Mouse (Mus musculus): ENCODE measurements around the gene Uck2. TPM values are rescaled to one million over a fixed set of nuclear protein-coding genes. Genes with fewer than 3 reads are reported as not detected.

Uck2 gene
- 66.6 and 71.2 TPM in 2 replicates for polyA plus RNA-seq (2014; fragmentation: Nextera tagmentation; extraction: Ambion mirVana)

- Histone ChIP-seq H3K27me3 (ENCODE audit: control insufficient read depth, insufficient read depth, low read length) (no peaks in the 10 kb centered on the region), H3K9me3 (replicated peaks; ENCODE audit: control insufficient read depth, low read length) (no peaks in the 10 kb centered on the region), H3K9ac (ENCODE audit: low read depth, low read length) (peak within 1 kb of the TSS; percentile 89), H3K36me3 (ENCODE audit: control insufficient read depth, insufficient read depth, low read length) (no peaks in the 10 kb centered on the region), H3K4me3 (ENCODE audit: low read depth, low read length) (peak within 1 kb of the TSS; percentile 77), H3K27ac (ENCODE audit: low read depth, low read length) (peak within 1 kb of the TSS; percentile 91), H3K4me2 (peak within 1 kb of the TSS; percentile 78), H3K4me1 (ENCODE audit: control insufficient read depth, insufficient read depth, low read length) (peaks cover 20% of the 10 kb centered on the region)
- WGBS (ENCODE audit: insufficient replicate concordance) = 0% methylated on average over 2 of the region's 2 CpGs
- no peak for ATAC-seq (replicated peaks; ENCODE audit: insufficient number of reproducible peaks, low FRiP score, low TSS enrichment)
Observed at GRCm38 (mm10) chr1:167285320-167285355, at the start of gene Uck2. Gene Uck2 (minus strand): TSS chr1:167285320.

- WGBS (ENCODE audit: insufficient replicate concordance) = 87% methylated on average over 8 of the region's 8 CpGs
- H3K4me3 ChIP-seq (ENCODE audit: low read depth, low read length) = no peak overlapping the region
- ATAC-seq (replicated peaks; ENCODE audit: insufficient number of reproducible peaks, low FRiP score, low TSS enrichment) = no peak
- no peak overlapping the region for H3K9ac ChIP-seq (ENCODE audit: low read depth, low read length)
- no peaks in the 10 kb centered on the region for H3K27me3 ChIP-seq (ENCODE audit: control insufficient read depth, insufficient read depth, low read length)
- no peaks in the 10 kb centered on the region for H3K4me1 ChIP-seq (ENCODE audit: control insufficient read depth, insufficient read depth, low read length)
- no peaks in the 10 kb centered on the region for H3K9me3 ChIP-seq (replicated peaks; ENCODE audit: control insufficient read depth, low read length)
- H3K4me2 ChIP-seq = no peak overlapping the region
- no peak overlapping the region for H3K27ac ChIP-seq (ENCODE audit: low read depth, low read length)
- peaks cover 4% of the 10 kb centered on the region for H3K36me3 ChIP-seq (ENCODE audit: control insufficient read depth, insufficient read depth, low read length)
Observed at GRCm38 (mm10) chr1:167331106-167331505, 46.0 kb upstream of the Uck2 start.

GRCm38 (mm10) chr1:167328776-167329175 is 43.7 kb upstream of the Uck2 start:
- H3K9ac ChIP-seq (ENCODE audit: low read depth, low read length) = no peak overlapping the region
- H3K4me1 ChIP-seq (ENCODE audit: control insufficient read depth, insufficient read depth, low read length) = no peaks in the 10 kb centered on the region
- H3K27me3 ChIP-seq (ENCODE audit: control insufficient read depth, insufficient read depth, low read length) = no peaks in the 10 kb centered on the region
- peaks cover 7% of the 10 kb centered on the region for H3K36me3 ChIP-seq (ENCODE audit: control insufficient read depth, insufficient read depth, low read length)
- no peak for ATAC-seq (replicated peaks; ENCODE audit: insufficient number of reproducible peaks, low FRiP score, low TSS enrichment)
- 87% methylated on average over 6 of the region's 6 CpGs for WGBS (ENCODE audit: insufficient replicate concordance)
- no peak overlapping the region for H3K4me2 ChIP-seq
- H3K27ac ChIP-seq (ENCODE audit: low read depth, low read length) = no peak overlapping the region
- no peaks in the 10 kb centered on the region for H3K9me3 ChIP-seq (replicated peaks; ENCODE audit: control insufficient read depth, low read length)
- no peak overlapping the region for H3K4me3 ChIP-seq (ENCODE audit: low read depth, low read length)

- H3K27ac ChIP-seq (ENCODE audit: low read depth, low read length) = no peak overlapping the region
- H3K4me3 ChIP-seq (ENCODE audit: low read depth, low read length) = no peak overlapping the region
- H3K27me3 ChIP-seq (ENCODE audit: control insufficient read depth, insufficient read depth, low read length) = no peaks in the 10 kb centered on the region
- no peaks in the 10 kb centered on the region for H3K4me1 ChIP-seq (ENCODE audit: control insufficient read depth, insufficient read depth, low read length)
- no peak overlapping the region for H3K9ac ChIP-seq (ENCODE audit: low read depth, low read length)
- no peaks in the 10 kb centered on the region for H3K9me3 ChIP-seq (replicated peaks; ENCODE audit: control insufficient read depth, low read length)
- H3K36me3 ChIP-seq (ENCODE audit: control insufficient read depth, insufficient read depth, low read length) = peaks cover 22% of the 10 kb centered on the region
- ATAC-seq (replicated peaks; ENCODE audit: insufficient number of reproducible peaks, low FRiP score, low TSS enrichment) = no peak
- H3K4me2 ChIP-seq = no peak overlapping the region
- WGBS (ENCODE audit: insufficient replicate concordance) = 95% methylated on average over 6 of the region's 6 CpGs
Observed at GRCm38 (mm10) chr1:167321691-167322090, 36.6 kb upstream of the Uck2 start.

- H3K36me3 ChIP-seq (ENCODE audit: control insufficient read depth, insufficient read depth, low read length) = peaks cover 5% of the 10 kb centered on the region; the same call in 1 of the 2 replicates
Observed at GRCm38 (mm10) chr1:167313220-167313619, 28.1 kb upstream of the Uck2 start.

GRCm38 (mm10) chr1:167312367-167312766 is 27.2 kb upstream of the Uck2 start:
- ATAC-seq (replicated peaks; ENCODE audit: insufficient number of reproducible peaks, low FRiP score, low TSS enrichment) = no peak
- Histone ChIP-seq H3K36me3 (ENCODE audit: control insufficient read depth, insufficient read depth, low read length) (peaks cover 5% of the 10 kb centered on the region; the same call in 1 of the 2 replicates), H3K27ac (ENCODE audit: low read depth, low read length) (no peak overlapping the region), H3K4me3 (ENCODE audit: low read depth, low read length) (no peak overlapping the region), H3K4me1 (ENCODE audit: control insufficient read depth, insufficient read depth, low read length) (peaks cover 4% of the 10 kb centered on the region; the same call in 1 of the 2 replicates), H3K9me3 (replicated peaks; ENCODE audit: control insufficient read depth, low read length) (no peaks in the 10 kb centered on the region), H3K9ac (ENCODE audit: low read depth, low read length) (no peak overlapping the region), H3K4me2 (no peak overlapping the region), H3K27me3 (ENCODE audit: control insufficient read depth, insufficient read depth, low read length) (no peaks in the 10 kb centered on the region)

More at GRCm38 (mm10) chr1:167313220-167313619, 28.1 kb upstream of the Uck2 start:
- Histone ChIP-seq H3K4me1 (ENCODE audit: control insufficient read depth, insufficient read depth, low read length) (peaks cover 4% of the 10 kb centered on the region; the same call in 1 of the 2 replicates), H3K9me3 (replicated peaks; ENCODE audit: control insufficient read depth, low read length) (no peaks in the 10 kb centered on the region), H3K27me3 (ENCODE audit: control insufficient read depth, insufficient read depth, low read length) (no peaks in the 10 kb centered on the region), H3K4me3 (ENCODE audit: low read depth, low read length) (no peak overlapping the region), H3K27ac (ENCODE audit: low read depth, low read length) (no peak overlapping the region), H3K4me2 (no peak overlapping the region), H3K9ac (ENCODE audit: low read depth, low read length) (no peak overlapping the region)
- no peak for ATAC-seq (replicated peaks; ENCODE audit: insufficient number of reproducible peaks, low FRiP score, low TSS enrichment)
- WGBS (ENCODE audit: insufficient replicate concordance) = 86% methylated on average over 4 of the region's 4 CpGs

GRCm38 (mm10) chr1:167308261-167309054 is 23.3 kb upstream of the Uck2 start, which contains the start of gene Tmco1:
Gene Tmco1 (plus strand): TSS chr1:167308378.
- H3K4me1 ChIP-seq (ENCODE audit: control insufficient read depth, insufficient read depth, low read length) = peaks cover 4% of the 10 kb centered on the region; the same call in 1 of the 2 replicates
- H3K9me3 ChIP-seq (replicated peaks; ENCODE audit: control insufficient read depth, low read length) = no peaks in the 10 kb centered on the region
- H3K27me3 ChIP-seq (ENCODE audit: control insufficient read depth, insufficient read depth, low read length) = no peaks in the 10 kb centered on the region
- H3K4me3 ChIP-seq (ENCODE audit: low read depth, low read length) = peak within 1 kb of the TSS; percentile 92
- under 1% methylated on average over 80 of the region's 82 CpGs for WGBS (ENCODE audit: insufficient replicate concordance)
- peak within 1 kb of the TSS; percentile 66 for H3K4me2 ChIP-seq
- peak; percentile 97 for ATAC-seq (replicated peaks; ENCODE audit: insufficient number of reproducible peaks, low FRiP score, low TSS enrichment)
- peak within 1 kb of the TSS; percentile 99 for H3K9ac ChIP-seq (ENCODE audit: low read depth, low read length)
- no peaks in the 10 kb centered on the region for H3K36me3 ChIP-seq (ENCODE audit: control insufficient read depth, insufficient read depth, low read length)
- H3K27ac ChIP-seq (ENCODE audit: low read depth, low read length) = peak within 1 kb of the TSS; percentile 87

GRCm38 (mm10) chr1:167307674-167308073 is 22.6 kb upstream of the Uck2 start:
- peak overlapping the region; percentile 92 for H3K4me3 ChIP-seq (ENCODE audit: low read depth, low read length)
- no peaks in the 10 kb centered on the region for H3K36me3 ChIP-seq (ENCODE audit: control insufficient read depth, insufficient read depth, low read length)
- WGBS (ENCODE audit: insufficient replicate concordance) = 55% methylated on average over 11 of the region's 11 CpGs
- H3K27ac ChIP-seq (ENCODE audit: low read depth, low read length) = no peak overlapping the region
- no peaks in the 10 kb centered on the region for H3K9me3 ChIP-seq (replicated peaks; ENCODE audit: control insufficient read depth, low read length)
- H3K4me1 ChIP-seq (ENCODE audit: control insufficient read depth, insufficient read depth, low read length) = peaks cover 4% of the 10 kb centered on the region; the same call in 1 of the 2 replicates
- no peaks in the 10 kb centered on the region for H3K27me3 ChIP-seq (ENCODE audit: control insufficient read depth, insufficient read depth, low read length)
- no peak for ATAC-seq (replicated peaks; ENCODE audit: insufficient number of reproducible peaks, low FRiP score, low TSS enrichment)
- peak overlapping the region; percentile 99 for H3K9ac ChIP-seq (ENCODE audit: low read depth, low read length)
- peak overlapping the region; percentile 66 for H3K4me2 ChIP-seq

All from heart, embryonic 11.5 days (tissue).